Mouse (Mus musculus): ENCODE data around the gene Ntrk2. TPM values are rescaled to one million over a fixed set of nuclear protein-coding genes. Genes with fewer than 3 reads are reported as not detected.

Gene Ntrk2
- total and polyA plus RNA-seq, 3 experiments = under 0.01 TPM; not detected in 2

DNA sequence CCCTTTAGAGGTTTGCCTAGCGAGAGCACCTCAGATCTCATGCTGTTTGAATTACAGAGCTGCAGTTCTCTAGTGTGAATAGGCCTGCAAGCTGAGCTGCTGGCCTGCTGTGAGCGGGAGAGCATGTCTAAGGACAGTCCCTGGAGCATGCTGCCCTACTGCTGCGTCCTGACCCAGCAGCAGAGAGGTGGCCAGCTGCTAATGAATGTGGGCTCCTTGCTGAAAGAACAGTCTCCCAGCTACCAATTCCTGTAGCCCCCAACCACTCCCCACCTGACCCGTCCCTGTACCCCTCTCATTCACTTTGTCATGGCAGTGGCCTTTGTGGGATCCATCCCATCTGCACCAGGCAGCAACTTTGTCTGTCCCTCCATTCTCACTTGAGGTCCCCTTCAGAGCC lies 126.8 kb downstream of the Ntrk2 start:
- DNase-seq (ENCODE audit: low read depth, low spot score) = no peak
- Histone ChIP-seq H3K79me2 (ENCODE audit: control insufficient read depth, insufficient read depth, low read length, poor library complexity) (no peaks in the 10 kb centered on the region), H3K9ac (ENCODE audit: control insufficient read depth, low read depth, low read length, poor library complexity, severe bottlenecking) (no peak overlapping the region), H3K27ac (ENCODE audit: control insufficient read depth, low read depth, low read length) (no peak overlapping the region), H3K27me3 (ENCODE audit: control insufficient read depth in 1 of 2, insufficient read depth in 2 of 2, low read length in 2 of 2) (no peaks in the 10 kb centered on the region; a peak in 1 of 4 replicates), H3K36me3 (ENCODE audit: control insufficient read depth in 1 of 2, insufficient read depth in 2 of 2, low read length in 2 of 2) (no peaks in the 10 kb centered on the region), H3K9me3 (replicated peaks; ENCODE audit: insufficient read depth, low read length) (no peaks in the 10 kb centered on the region), H3K4me3 (ENCODE audit: control insufficient read depth in 1 of 2, insufficient read depth in 1 of 2, low read depth in 2 of 2, low read length in 2 of 2) (no peak overlapping the region), H3K4me1 (ENCODE audit: control insufficient read depth in 1 of 2, insufficient read depth in 2 of 2, low read length in 2 of 2) (no peaks in the 10 kb centered on the region)
- no peak for TF ChIP-seq MAFK (IDR thresholded peaks at IDR 0.05; ENCODE audit: borderline replicate concordance, low read depth, low read length)
- no peak for TF ChIP-seq ELF1 (IDR thresholded peaks at IDR 0.05; ENCODE audit: low read depth, low read length)
- no peak for TF ChIP-seq TCF12 (IDR thresholded peaks at IDR 0.05; ENCODE audit: low read depth, low read length)
- TF ChIP-seq BHLHE40 (IDR thresholded peaks at IDR 0.05; ENCODE audit: borderline replicate concordance, low read depth, low read length) = no peak
- no peak for TF ChIP-seq MEF2A (IDR thresholded peaks at IDR 0.05; ENCODE audit: extremely low read depth, insufficient replicate concordance, low read depth, low read length, poor library complexity, severe bottlenecking)
- TF ChIP-seq POLR2AphosphoS5 (IDR thresholded peaks at IDR 0.05; ENCODE audit: borderline replicate concordance, low read depth, low read length) = no peak
- no peak for TF ChIP-seq HCFC1 (IDR thresholded peaks at IDR 0.05; ENCODE audit: low read depth, low read length)
- no peak for TF ChIP-seq POLR2A (IDR thresholded peaks at IDR 0.05; ENCODE audit: control insufficient read depth in 1 of 2, insufficient read depth in 1 of 2, low read depth in 1 of 2, low read length in 2 of 2, poor library complexity in 1 of 2)
- TF ChIP-seq UBTF (IDR thresholded peaks at IDR 0.05; ENCODE audit: borderline replicate concordance, insufficient read depth, low read depth, low read length) = no peak

- H3K4me3 ChIP-seq (ENCODE audit: control insufficient read depth in 1 of 2, insufficient read depth in 1 of 2, low read depth in 2 of 2, low read length in 2 of 2) = no peak overlapping the region
- H3K9ac ChIP-seq (ENCODE audit: control insufficient read depth, low read depth, low read length, poor library complexity, severe bottlenecking) = no peak overlapping the region
- no peaks in the 10 kb centered on the region for H3K36me3 ChIP-seq (ENCODE audit: control insufficient read depth in 1 of 2, insufficient read depth in 2 of 2, low read length in 2 of 2)
- TF ChIP-seq NRF1 (IDR thresholded peaks at IDR 0.05; ENCODE audit: insufficient read depth, low read depth, low read length, poor library complexity, severe bottlenecking) = no peak
- H3K9me3 ChIP-seq (replicated peaks; ENCODE audit: insufficient read depth, low read length) = no peaks in the 10 kb centered on the region
- DNase-seq (ENCODE audit: low read depth, low spot score) = no peak
- H3K27me3 ChIP-seq (ENCODE audit: control insufficient read depth in 1 of 2, insufficient read depth in 2 of 2, low read length in 2 of 2) = no peaks in the 10 kb centered on the region; a peak in 1 of 4 replicates
- H3K4me1 ChIP-seq (ENCODE audit: control insufficient read depth in 1 of 2, insufficient read depth in 2 of 2, low read length in 2 of 2) = no peaks in the 10 kb centered on the region
- H3K27ac ChIP-seq (ENCODE audit: control insufficient read depth, low read depth, low read length) = no peak overlapping the region
- no peaks in the 10 kb centered on the region for H3K79me2 ChIP-seq (ENCODE audit: control insufficient read depth, insufficient read depth, low read length, poor library complexity)
These were observed 128.3 kb downstream of the Ntrk2 start for GRCm38 (mm10) chr13:58934576-58935110.

GRCm38 (mm10) chr13:58935956-58936495 lies 129.7 kb downstream of the Ntrk2 start:
- TF ChIP-seq ZMIZ1 (IDR thresholded peaks at IDR 0.05; ENCODE audit: low read depth, low read length) (no peak), ELF1 (IDR thresholded peaks at IDR 0.05; ENCODE audit: low read depth, low read length) (no peak), RCOR1 (IDR thresholded peaks at IDR 0.05; ENCODE audit: low read depth, low read length) (no peak), RAD21 (IDR thresholded peaks at IDR 0.05; ENCODE audit: low read depth, low read length) (no peak), ETS1 (IDR thresholded peaks at IDR 0.05; ENCODE audit: low read depth, low read length) (no peak), NELFE (IDR thresholded peaks at IDR 0.05; ENCODE audit: low read depth, low read length) (no peak), ZNF384 (IDR thresholded peaks at IDR 0.05; ENCODE audit: low read depth, low read length) (no peak), MAX (IDR thresholded peaks at IDR 0.05; ENCODE audit: low read length) (no peak), GATA1 (IDR thresholded peaks at IDR 0.05; ENCODE audit: low read depth, low read length) (no peak), POLR2A (IDR thresholded peaks at IDR 0.05; ENCODE audit: control insufficient read depth in 1 of 2, insufficient read depth in 1 of 2, low read depth in 1 of 2, low read length in 2 of 2, poor library complexity in 1 of 2) (no peak), MEF2A (IDR thresholded peaks at IDR 0.05; ENCODE audit: extremely low read depth, insufficient replicate concordance, low read depth, low read length, poor library complexity, severe bottlenecking) (no peak), ZKSCAN1 (IDR thresholded peaks at IDR 0.05; ENCODE audit: low read depth, low read length) (no peak), ZC3H11A (IDR thresholded peaks at IDR 0.05; ENCODE audit: low read depth, low read length) (no peak), USF1 (IDR thresholded peaks at IDR 0.05; ENCODE audit: low read depth, low read length) (no peak), CHD1 (IDR thresholded peaks at IDR 0.05; ENCODE audit: low read depth, low read length) (no peak), TAL1 (IDR thresholded peaks at IDR 0.05; ENCODE audit: low read length) (no peak), JUND (IDR thresholded peaks at IDR 0.05; ENCODE audit: low read depth, low read length) (no peak)
- Histone ChIP-seq H3K9ac (ENCODE audit: control insufficient read depth, low read depth, low read length, poor library complexity, severe bottlenecking) (no peak overlapping the region), H3K4me3 (ENCODE audit: control insufficient read depth in 1 of 2, insufficient read depth in 1 of 2, low read depth in 2 of 2, low read length in 2 of 2) (no peak overlapping the region), H3K36me3 (ENCODE audit: control insufficient read depth in 1 of 2, insufficient read depth in 2 of 2, low read length in 2 of 2) (no peaks in the 10 kb centered on the region), H3K27me3 (ENCODE audit: control insufficient read depth in 1 of 2, insufficient read depth in 2 of 2, low read length in 2 of 2) (no peaks in the 10 kb centered on the region; a peak in 1 of 4 replicates), H3K9me3 (replicated peaks; ENCODE audit: insufficient read depth, low read length) (no peaks in the 10 kb centered on the region), H3K79me2 (ENCODE audit: control insufficient read depth, insufficient read depth, low read length, poor library complexity) (no peaks in the 10 kb centered on the region), H3K4me1 (ENCODE audit: control insufficient read depth in 1 of 2, insufficient read depth in 2 of 2, low read length in 2 of 2) (no peaks in the 10 kb centered on the region), H3K27ac (ENCODE audit: control insufficient read depth, low read depth, low read length) (no peak overlapping the region)
- no peak for DNase-seq (ENCODE audit: low read depth, low spot score)
